Mouse (Mus musculus) forebrain, embryonic 10.5 days (tissue): ENCODE results near the gene Tgif1. TPM values are rescaled to one million over a fixed set of nuclear protein-coding genes. Genes with fewer than 3 reads are reported as not detected.

Experiments used
- DNase-seq: peaks from one replicate; pipeline ENCODE4 v3.0.0-alpha.2; 2017; ENCODE audit warnings: low spot score; ENCODE audit errors: extremely low spot score
- H3K27ac ChIP-seq: fragments of 300-500 bp; sonication (generic); 2 replicates; pipeline ENCODE4 v1.5.1; 2016; ENCODE audit warnings: mild to moderate bottlenecking
- H3K27me3 ChIP-seq: fragments of 300-500 bp; sonication (generic); 2 replicates; pipeline ENCODE4 v1.6.1; 2016; ENCODE audit warnings: mild to moderate bottlenecking; ENCODE audit not compliant: poor library complexity, severe bottlenecking
- H3K36me3 ChIP-seq: fragments of 300-500 bp; sonication (generic); replicated peaks from 2 replicates; pipeline ENCODE4 v1.6.1; 2016; ENCODE audit warnings: mild to moderate bottlenecking, moderate library complexity
- H3K4me1 ChIP-seq: fragments of 300-500 bp; sonication (generic); 2 replicates; pipeline ENCODE4 v1.6.1; 2016
- H3K4me3 ChIP-seq: fragments of 300-500 bp; sonication (generic); 2 replicates; pipeline ENCODE4 v1.5.1; 2016; ENCODE audit warnings: mild to moderate bottlenecking, moderate library complexity
- H3K9me3 ChIP-seq: fragments of 300-500 bp; sonication (generic); 2 replicates; pipeline ENCODE4 v1.6.1; 2016; ENCODE audit warnings: mild to moderate bottlenecking, moderate library complexity
- WGBS: fragments of 180-500 bp; shearing (Covaris S2); methylation state at CpG from one replicate; pipeline ENCODE4 v1.1.7; 2016; 5-methylcytosine and 5-hydroxymethylcytosine counted together
- polyA plus RNA-seq: library from polyadenylated mRNA; unstranded; fragments of >200 nt; fragmentation: Nextera tagmentation; extraction: Ambion mirVana; gene quantifications from 2 replicates; pipeline ENCODE4 v1.2.1, GENCODE M21; 2016

Tgif1 gene
- polyA plus RNA-seq, 1 experiment from 2014 or later = 89.6 TPM

DNA sequence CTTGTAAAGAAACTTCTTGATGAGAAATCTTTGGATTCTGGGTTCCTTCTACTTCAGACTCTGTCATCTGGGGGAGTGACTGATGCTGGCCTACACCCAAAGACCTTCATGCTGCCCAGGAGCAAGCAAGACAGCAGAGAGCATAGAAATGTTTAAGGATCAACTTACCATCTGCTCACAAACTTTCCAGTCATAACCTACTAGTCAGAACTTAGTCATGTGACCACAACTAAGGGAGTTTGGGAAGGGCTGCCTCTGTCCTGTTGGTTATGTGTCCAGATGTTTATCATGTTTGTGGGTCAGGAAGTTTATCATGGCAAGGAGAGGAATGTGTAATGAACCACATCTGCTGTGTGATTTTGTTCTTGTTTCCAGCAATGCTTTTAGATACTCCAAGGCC lies 24.9 kb upstream of the Tgif1 start:
- Histone ChIP-seq H3K9me3 (no peaks in the 10 kb centered on the region), H3K36me3 (no peaks in the 10 kb centered on the region), H3K27me3 (no peaks in the 10 kb centered on the region), H3K4me3 (no peak overlapping the region), H3K4me1 (peaks cover 16% of the 10 kb centered on the region), H3K27ac (no peak overlapping the region)
- DNase-seq = no peak

DNA sequence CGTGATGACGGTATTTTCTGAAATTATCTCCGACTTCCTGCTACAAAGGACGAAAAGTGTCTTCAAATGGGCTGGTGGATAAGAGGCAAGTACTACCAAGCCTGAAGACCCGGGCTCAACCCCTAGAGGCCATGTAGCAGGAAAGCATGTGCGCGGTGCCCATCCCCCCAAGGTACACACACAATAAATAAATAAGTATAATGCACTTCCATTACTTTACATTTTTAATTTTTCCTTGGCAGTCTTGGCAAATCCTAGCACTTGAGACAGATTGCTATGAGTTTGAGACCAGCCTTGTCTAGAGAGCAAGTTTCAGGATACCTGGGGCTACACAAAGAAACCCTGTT lies 20.4 kb upstream of the Tgif1 start:
- Histone ChIP-seq H3K4me1 (peaks cover 34% of the 10 kb centered on the region), H3K36me3 (no peaks in the 10 kb centered on the region), H3K4me3 (peak overlapping the region; percentile 45), H3K27ac (peak overlapping the region; percentile 90), H3K27me3 (no peaks in the 10 kb centered on the region), H3K9me3 (no peaks in the 10 kb centered on the region)
- WGBS = 39% methylated on average over 7 of the region's 7 CpGs
- peak; percentile 45 for DNase-seq

DNA sequence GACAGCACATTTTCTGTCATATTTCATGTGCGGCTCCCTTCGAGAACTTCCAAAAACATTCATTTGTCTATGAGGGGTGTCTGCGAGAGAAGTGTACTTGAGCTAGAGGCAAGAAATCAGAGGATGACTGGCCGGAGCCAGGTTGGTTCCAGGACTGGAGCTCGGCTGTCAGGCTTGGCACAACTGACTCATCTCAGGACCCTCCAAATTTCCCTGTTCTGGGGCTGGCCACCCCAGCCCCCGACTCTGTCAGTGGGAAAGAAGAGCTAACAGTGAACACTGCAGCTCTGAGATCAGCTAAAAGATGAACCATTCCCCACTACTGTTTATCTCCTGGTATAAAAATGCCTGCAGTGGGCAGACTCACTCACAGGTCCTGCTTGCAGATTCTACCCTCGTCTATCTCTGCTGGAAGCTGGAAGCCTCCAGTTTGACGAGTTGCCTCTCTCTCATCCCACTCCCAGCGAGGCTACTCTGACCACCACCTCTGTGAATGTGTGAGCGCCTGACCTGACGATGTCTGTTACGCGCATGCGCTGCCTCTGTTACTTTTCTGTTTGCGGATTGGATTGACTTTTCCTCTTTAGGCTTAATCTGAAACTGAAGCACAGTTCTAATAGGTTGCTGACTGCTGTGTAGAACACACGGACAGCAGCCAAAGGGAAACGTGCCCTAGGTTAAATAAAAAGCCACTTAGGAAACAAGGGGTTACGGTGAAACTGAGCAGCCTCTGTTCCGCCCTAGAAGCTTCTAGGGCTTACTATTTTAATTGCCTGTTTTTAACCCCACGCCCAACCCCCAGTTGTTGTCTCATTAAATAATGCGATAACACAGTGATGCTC lies 19.8 kb upstream of the Tgif1 start:
- H3K4me1 ChIP-seq = peaks cover 34% of the 10 kb centered on the region
- H3K36me3 ChIP-seq = no peaks in the 10 kb centered on the region
- 13% methylated on average over 21 of the region's 21 CpGs for WGBS
- H3K9me3 ChIP-seq = no peaks in the 10 kb centered on the region
- H3K27ac ChIP-seq = peak overlapping the region; percentile 90
- H3K27me3 ChIP-seq = no peaks in the 10 kb centered on the region
- H3K4me3 ChIP-seq = peak overlapping the region; percentile 45
- DNase-seq = peak; percentile 67

GRCm38 (mm10) chr17:70872094-70872929 lies 19.0 kb upstream of the Tgif1 start:
- H3K27ac ChIP-seq = peak overlapping the region; percentile 90
- 3% methylated on average over 14 of the region's 14 CpGs for WGBS
- DNase-seq = peak; percentile 87
- H3K27me3 ChIP-seq = no peaks in the 10 kb centered on the region
- peaks cover 34% of the 10 kb centered on the region for H3K4me1 ChIP-seq
- peak overlapping the region; percentile 45 for H3K4me3 ChIP-seq
- no peaks in the 10 kb centered on the region for H3K36me3 ChIP-seq
- H3K9me3 ChIP-seq = no peaks in the 10 kb centered on the region

DNA sequence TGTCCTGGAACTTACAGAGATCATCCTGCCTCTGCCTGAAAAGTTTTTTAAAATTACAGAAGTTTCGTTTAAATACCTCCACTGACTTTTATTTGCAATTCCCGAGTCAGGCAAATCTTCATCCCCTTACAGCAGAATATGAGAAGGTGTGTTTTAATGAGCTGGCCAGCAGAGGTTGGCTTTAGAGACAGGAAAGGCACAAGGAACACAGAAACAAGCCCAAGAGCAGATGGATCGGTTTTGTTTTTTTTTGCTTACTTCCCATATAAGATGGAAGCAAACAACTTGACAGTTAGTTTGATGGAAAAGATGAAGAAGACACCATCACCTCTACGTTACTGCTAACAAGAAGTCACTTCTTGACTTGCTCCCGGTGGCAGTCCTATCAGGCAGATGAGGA lies 18.3 kb upstream of the Tgif1 start:
- DNase-seq = no peak
- WGBS = 45% methylated on average over 5 of the region's 5 CpGs
- H3K9me3 ChIP-seq = no peaks in the 10 kb centered on the region
- no peaks in the 10 kb centered on the region for H3K36me3 ChIP-seq
- peak overlapping the region; percentile 90 for H3K27ac ChIP-seq
- no peaks in the 10 kb centered on the region for H3K27me3 ChIP-seq
- H3K4me1 ChIP-seq = peaks cover 34% of the 10 kb centered on the region
- no peak overlapping the region for H3K4me3 ChIP-seq

- Histone ChIP-seq H3K36me3 (0 out of 2 replicates have a peak, but pooled peaks cover 3% of the 10 kb centered on the region), H3K9me3 (no peaks in the 10 kb centered on the region; the same call in 1 of the 2 replicates), H3K27me3 (no peaks in the 10 kb centered on the region), H3K4me3 (no peak overlapping the region), H3K27ac (0 out of 2 replicates have a peak overlapping the region, but pooled peaks have one; percentile 48), H3K4me1 (peaks cover 34% of the 10 kb centered on the region)
- WGBS = 92% methylated on average over 4 of the region's 4 CpGs
- DNase-seq = no peak
Observed at GRCm38 (mm10) chr17:70870581-70870980, 17.2 kb upstream of the Tgif1 start.

DNA sequence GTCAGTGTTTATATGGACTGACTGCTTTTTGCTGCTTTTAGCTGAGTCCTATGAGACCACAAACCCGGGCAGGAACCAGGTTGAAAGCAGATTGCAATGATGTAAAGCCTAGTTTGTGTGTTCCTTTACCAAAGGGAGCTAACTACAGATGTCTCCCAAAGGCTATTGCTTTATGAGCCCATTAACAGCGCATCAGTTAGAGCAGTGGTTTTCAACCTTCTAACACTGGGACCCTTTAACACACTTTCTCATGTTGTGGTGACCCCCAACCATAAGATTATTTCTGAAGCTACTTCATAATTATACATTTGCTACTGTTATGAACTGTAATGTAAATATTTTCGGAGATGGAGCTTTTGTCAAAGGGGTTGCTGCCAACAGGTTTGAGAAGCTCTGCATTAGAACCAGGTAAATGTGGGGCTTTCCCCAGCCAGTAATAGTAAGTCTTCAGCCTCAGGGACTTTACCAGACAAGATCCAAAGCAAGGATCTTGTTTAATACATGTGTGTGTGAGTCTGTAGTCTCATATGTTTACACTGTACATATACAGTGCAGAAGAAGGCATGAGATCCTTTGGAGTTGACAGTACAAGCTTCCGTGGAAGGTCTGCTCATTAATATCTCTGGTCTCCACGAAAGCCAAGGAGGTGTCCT lies 15.4 kb upstream of the Tgif1 start:
- Histone ChIP-seq H3K4me1 (peaks cover 30% of the 10 kb centered on the region), H3K36me3 (peaks cover 8% of the 10 kb centered on the region), H3K9me3 (no peaks in the 10 kb centered on the region; the same call in 1 of the 2 replicates), H3K27ac (no peak overlapping the region), H3K4me3 (no peak overlapping the region), H3K27me3 (no peaks in the 10 kb centered on the region)
- DNase-seq = no peak
- 91% methylated on average over 5 of the region's 5 CpGs for WGBS

DNA sequence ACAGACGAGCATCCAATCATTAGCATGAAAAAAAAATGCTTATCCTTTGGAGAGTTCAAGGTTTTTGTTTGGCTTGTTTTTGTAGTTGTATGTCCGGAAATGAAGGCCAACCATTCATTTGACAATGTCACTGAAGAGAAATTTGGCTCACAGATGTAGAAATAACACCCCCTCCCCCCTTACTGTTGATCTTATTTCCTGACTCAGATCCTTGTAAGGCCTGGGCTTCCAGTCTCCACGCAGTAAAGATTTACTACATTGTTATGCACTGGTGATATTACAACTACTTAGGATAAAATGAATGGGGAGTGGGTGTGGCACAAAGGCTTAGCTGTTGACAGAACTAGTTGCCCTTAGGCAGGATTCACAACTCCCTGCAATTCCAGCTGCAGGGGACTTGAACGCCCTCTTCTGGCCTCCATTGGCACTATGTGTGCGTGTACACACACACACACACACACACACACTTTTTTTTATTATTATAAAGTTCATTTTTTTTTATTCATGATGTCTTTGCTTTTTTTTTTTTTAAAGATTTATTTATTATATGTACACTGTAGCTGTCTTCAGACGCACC lies 13.3 kb upstream of the Tgif1 start:
- WGBS = 90% methylated on average over 6 of the region's 6 CpGs
- DNase-seq = no peak
- peaks cover 4% of the 10 kb centered on the region for H3K9me3 ChIP-seq
- H3K27me3 ChIP-seq = no peaks in the 10 kb centered on the region
- no peak overlapping the region for H3K4me3 ChIP-seq
- H3K27ac ChIP-seq = no peak overlapping the region
- H3K4me1 ChIP-seq = peaks cover 9% of the 10 kb centered on the region
- H3K36me3 ChIP-seq = peaks cover 24% of the 10 kb centered on the region

- Histone ChIP-seq H3K9me3 (peaks cover 4% of the 10 kb centered on the region), H3K27ac (no peak overlapping the region), H3K36me3 (peaks cover 24% of the 10 kb centered on the region), H3K4me1 (0 out of 2 replicates have a peak, but pooled peaks cover 5% of the 10 kb centered on the region), H3K4me3 (no peak overlapping the region), H3K27me3 (no peaks in the 10 kb centered on the region)
- no peak for DNase-seq
- 89% methylated on average over 5 of the region's 5 CpGs for WGBS
Observed at GRCm38 (mm10) chr17:70866029-70866428, 12.7 kb upstream of the Tgif1 start.

GRCm38 (mm10) chr17:70865060-70865604 lies 11.8 kb upstream of the Tgif1 start:
- Histone ChIP-seq H3K4me1 (0 out of 2 replicates have a peak, but pooled peaks cover 5% of the 10 kb centered on the region), H3K9me3 (peaks cover 4% of the 10 kb centered on the region), H3K36me3 (peaks cover 24% of the 10 kb centered on the region), H3K27ac (no peak overlapping the region), H3K27me3 (no peaks in the 10 kb centered on the region), H3K4me3 (no peak overlapping the region)
- DNase-seq = no peak
- 82% methylated on average over 10 of the region's 10 CpGs for WGBS

GRCm38 (mm10) chr17:70864645-70865044 lies 11.3 kb upstream of the Tgif1 start:
- H3K4me1 ChIP-seq = 0 out of 2 replicates have a peak, but pooled peaks cover under 1% of the 10 kb centered on the region
- H3K27ac ChIP-seq = no peak overlapping the region
- 86% methylated on average over 3 of the region's 3 CpGs for WGBS
- no peak overlapping the region for H3K4me3 ChIP-seq
- peaks cover 24% of the 10 kb centered on the region for H3K36me3 ChIP-seq
- no peaks in the 10 kb centered on the region for H3K27me3 ChIP-seq
- DNase-seq = no peak
- peaks cover 4% of the 10 kb centered on the region for H3K9me3 ChIP-seq

GRCm38 (mm10) chr17:70864117-70864516 lies 10.8 kb upstream of the Tgif1 start:
- no peak overlapping the region for H3K4me3 ChIP-seq
- DNase-seq = no peak
- H3K27ac ChIP-seq = no peak overlapping the region
- no peaks in the 10 kb centered on the region for H3K4me1 ChIP-seq
- H3K9me3 ChIP-seq = peaks cover 4% of the 10 kb centered on the region
- WGBS = 96% methylated on average over 8 of the region's 8 CpGs
- peaks cover 24% of the 10 kb centered on the region for H3K36me3 ChIP-seq
- H3K27me3 ChIP-seq = no peaks in the 10 kb centered on the region
